Mouse (Mus musculus) cortical plate, adult 2 months (tissue): ENCODE data around the gene Zmym1.

Experiments
- CTCF ChIP-seq: fragments of 200-500 bp; IDR thresholded peaks from 2 replicates; pipeline ENCODE4 v1.5.1; 2011; ENCODE audit warnings: mild to moderate bottlenecking, control low read depth, low read length; ENCODE audit not compliant: insufficient read depth; ENCODE audit errors: extremely low read depth
- POLR2A ChIP-seq: fragments of 200-500 bp; IDR thresholded peaks from 2 replicates; pipeline ENCODE4 v1.6.1; 2011; ENCODE audit warnings: mild to moderate bottlenecking, low read length, control low read depth; ENCODE audit not compliant: insufficient read depth; ENCODE audit errors: extremely low read depth

- TF ChIP-seq CTCF = no peak
- peak; percentile 83 for TF ChIP-seq POLR2A
Measured at GRCm38 (mm10) chr4:127076875-127077548, 16.1 kb upstream of the Zmym1 start, which contains the start of gene Zmym6.
